Mouse (Mus musculus): Measurements from ENCODE around the gene Camk1d. TPM values are rescaled to one million over a fixed set of nuclear protein-coding genes. Genes with fewer than 3 reads are reported as not detected.

Gene Camk1d
- total and polyA plus RNA-seq, 3 experiments, result 4.6 to 12.4 (median 4.8) TPM

DNA sequence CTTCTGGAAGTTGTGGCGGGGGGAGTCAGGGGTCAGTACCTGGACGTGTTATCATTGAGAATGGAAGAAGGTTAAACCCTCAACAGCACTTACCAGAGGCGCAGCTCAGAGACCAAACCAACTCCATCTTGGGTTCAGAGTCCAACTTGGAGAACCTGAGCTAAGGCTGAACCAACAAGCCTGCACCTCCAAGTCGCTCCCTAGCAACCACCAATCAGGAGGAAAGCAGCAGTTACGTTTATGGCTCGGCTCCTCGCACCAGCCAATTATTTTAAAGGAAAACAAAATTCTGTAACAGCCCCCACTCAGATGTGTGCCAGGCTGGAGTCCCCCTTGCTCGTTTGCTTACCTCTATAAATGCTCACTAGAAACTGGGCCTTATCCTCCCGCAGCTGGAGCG, 44.2 kb downstream of the Camk1d start:
- no peak for DNase-seq (ENCODE audit: extremely low read depth)
- Histone ChIP-seq H3K9me3 (replicated peaks; ENCODE audit: low read length) (no peaks in the 10 kb centered on the region), H3K4me1 (ENCODE audit: control insufficient read depth in 1 of 2, insufficient read depth in 2 of 2) (peaks cover 0 to 11% of the 10 kb centered on the region in 2 experiments; a peak in 1 of 4 replicates), H3K4me2 (ENCODE audit: insufficient read depth, low read depth, poor library complexity, severe bottlenecking) (no peak overlapping the region), H3K27ac (ENCODE audit: insufficient read depth, low read depth) (no peak overlapping the region), H3K27me3 (replicated peaks) (no peaks in the 10 kb centered on the region), H3K79me2 (replicated peaks; ENCODE audit: control insufficient read depth, extremely low read depth, insufficient read depth, poor library complexity, severe bottlenecking) (0 out of 2 replicates have a peak, but pooled peaks cover 4% of the 10 kb centered on the region), H3K9ac (ENCODE audit: insufficient read depth, low read depth) (no peak overlapping the region), H3K4me3 (replicated peaks in 1 of 3; ENCODE audit: low read depth in 2 of 3, low read length in 2 of 3, poor library complexity in 1 of 3) (no peak overlapping the region), H3K36me3 (replicated peaks in 1 of 2; ENCODE audit: control insufficient read depth in 1 of 2, insufficient read depth in 1 of 2, low read length in 1 of 2) (peaks cover 0 to 26% of the 10 kb centered on the region in 2 experiments)
- dilution Hi-C loops (cut with MboI; ENCODE audit: extremely low pct_ligation_motif_present, extremely low pct_unique_long_range_greater_than_20kb, low sequenced_read_pairs) (no loop called here), in situ Hi-C loops (cut with MboI; ENCODE audit: low pct_ligation_motif_present, low pct_unique_long_range_greater_than_20kb, low sequenced_read_pairs) (no loop called here)
- TF ChIP-seq GABPA (IDR thresholded peaks at IDR 0.05; ENCODE audit: insufficient replicate concordance, low read depth, low read length) (no peak), ELF1 (IDR thresholded peaks at IDR 0.05; ENCODE audit: low read depth, low read length) (no peak), HCFC1 (IDR thresholded peaks at IDR 0.05; ENCODE audit: low read depth, low read length) (no peak), TCF12 (IDR thresholded peaks at IDR 0.05; ENCODE audit: low read depth, low read length) (no peak), CHD1 (IDR thresholded peaks at IDR 0.05; ENCODE audit: low read depth, low read length) (no peak), ZC3H11A (IDR thresholded peaks at IDR 0.05; ENCODE audit: low read depth, low read length) (no peak), BHLHE40 (IDR thresholded peaks at IDR 0.05; ENCODE audit: low read depth, low read length) (no peak), KAT2A (IDR thresholded peaks at IDR 0.05; ENCODE audit: insufficient replicate concordance, low read length) (no peak), NRF1 (IDR thresholded peaks at IDR 0.05; ENCODE audit: low read depth, low read length) (no peak), MAX (IDR thresholded peaks at IDR 0.05; ENCODE audit: low read length) (no peak)

DNA sequence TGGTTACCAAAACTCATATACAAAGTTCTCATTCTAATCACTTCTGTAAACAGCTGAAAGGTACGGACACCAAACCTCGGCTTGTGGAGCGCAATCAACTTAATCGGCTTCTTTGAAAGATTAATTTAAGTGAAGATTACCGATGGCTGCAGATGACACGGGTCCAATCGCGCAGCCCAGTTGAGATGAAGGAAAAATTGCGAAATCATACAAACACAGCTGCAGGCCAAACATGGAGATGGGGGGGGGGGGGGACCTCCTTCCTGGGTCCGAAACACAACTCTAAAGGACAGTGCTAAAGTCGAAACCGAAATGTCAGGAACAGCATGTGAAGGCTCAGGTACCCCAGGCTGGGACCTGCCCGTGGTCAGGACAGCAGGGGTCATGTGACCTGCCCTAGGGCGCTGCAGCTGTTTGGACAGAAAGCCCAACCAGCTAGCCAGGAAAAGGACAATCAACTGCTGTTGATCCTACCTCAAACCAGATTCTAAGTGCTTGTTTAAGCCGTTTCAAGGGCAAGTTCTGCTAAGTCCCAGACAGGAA, 44.7 kb downstream of the Camk1d start:
- TF ChIP-seq E2F4 (IDR thresholded peaks at IDR 0.05; ENCODE audit: insufficient replicate concordance, low read depth, low read length) (no peak), TCF12 (IDR thresholded peaks at IDR 0.05; ENCODE audit: low read depth, low read length) (no peak), GABPA (IDR thresholded peaks at IDR 0.05; ENCODE audit: insufficient replicate concordance, low read depth, low read length) (no peak), JUN (IDR thresholded peaks at IDR 0.05; ENCODE audit: insufficient read depth, low read depth, low read length) (no peak), SIN3A (IDR thresholded peaks at IDR 0.05; ENCODE audit: low read length) (no peak), CHD1 (IDR thresholded peaks at IDR 0.05; ENCODE audit: low read depth, low read length) (no peak), ZNF384 (IDR thresholded peaks at IDR 0.05; ENCODE audit: low read depth, low read length) (no peak), UBTF (IDR thresholded peaks at IDR 0.05; ENCODE audit: low read depth, low read length) (no peak), BHLHE40 (IDR thresholded peaks at IDR 0.05; ENCODE audit: low read depth, low read length) (no peak), ZKSCAN1 (IDR thresholded peaks at IDR 0.05; ENCODE audit: borderline replicate concordance, low read depth, low read length) (no peak)
- Histone ChIP-seq H3K9me3 (replicated peaks; ENCODE audit: low read length) (no peaks in the 10 kb centered on the region), H3K79me2 (replicated peaks; ENCODE audit: control insufficient read depth, extremely low read depth, insufficient read depth, poor library complexity, severe bottlenecking) (0 out of 2 replicates have a peak, but pooled peaks cover 4% of the 10 kb centered on the region), H3K27ac (ENCODE audit: insufficient read depth, low read depth) (no peak overlapping the region), H3K4me2 (ENCODE audit: insufficient read depth, low read depth, poor library complexity, severe bottlenecking) (no peak overlapping the region), H3K4me3 (replicated peaks in 1 of 3; ENCODE audit: low read depth in 2 of 3, low read length in 2 of 3, poor library complexity in 1 of 3) (no peak overlapping the region), H3K36me3 (replicated peaks in 1 of 2; ENCODE audit: control insufficient read depth in 1 of 2, insufficient read depth in 1 of 2, low read length in 1 of 2) (peaks cover 0 to 20% of the 10 kb centered on the region in 2 experiments), H3K9ac (ENCODE audit: insufficient read depth, low read depth) (no peak overlapping the region), H3K4me1 (ENCODE audit: control insufficient read depth in 1 of 2, insufficient read depth in 2 of 2) (peaks cover 0 to 11% of the 10 kb centered on the region in 2 experiments; a peak in 1 of 4 replicates), H3K27me3 (replicated peaks) (no peaks in the 10 kb centered on the region)
- in situ Hi-C loops (cut with MboI; ENCODE audit: low pct_ligation_motif_present, low pct_unique_long_range_greater_than_20kb, low sequenced_read_pairs), result no loop called here
- no peak for DNase-seq (ENCODE audit: extremely low read depth)
- dilution Hi-C loops (cut with MboI; ENCODE audit: extremely low pct_ligation_motif_present, extremely low pct_unique_long_range_greater_than_20kb, low sequenced_read_pairs), result no loop called here
